Mouse (Mus musculus) adrenal gland, adult 18-20 months (tissue): ENCODE measurements at regions not wholly inside any gene's neighbourhood (a gene's known extent, or its start where the extent isn't known, plus 50 kb on each side); places are given as distances from the start of the nearest gene placed in this dataset.

ENCODE experiments used
- DNase-seq, 2 experiments: peaks; one replicate each; pipeline ENCODE4 v3.0.0; 2021 to 2022; ENCODE audit warnings: low spot score in 2 of 2

DNA sequence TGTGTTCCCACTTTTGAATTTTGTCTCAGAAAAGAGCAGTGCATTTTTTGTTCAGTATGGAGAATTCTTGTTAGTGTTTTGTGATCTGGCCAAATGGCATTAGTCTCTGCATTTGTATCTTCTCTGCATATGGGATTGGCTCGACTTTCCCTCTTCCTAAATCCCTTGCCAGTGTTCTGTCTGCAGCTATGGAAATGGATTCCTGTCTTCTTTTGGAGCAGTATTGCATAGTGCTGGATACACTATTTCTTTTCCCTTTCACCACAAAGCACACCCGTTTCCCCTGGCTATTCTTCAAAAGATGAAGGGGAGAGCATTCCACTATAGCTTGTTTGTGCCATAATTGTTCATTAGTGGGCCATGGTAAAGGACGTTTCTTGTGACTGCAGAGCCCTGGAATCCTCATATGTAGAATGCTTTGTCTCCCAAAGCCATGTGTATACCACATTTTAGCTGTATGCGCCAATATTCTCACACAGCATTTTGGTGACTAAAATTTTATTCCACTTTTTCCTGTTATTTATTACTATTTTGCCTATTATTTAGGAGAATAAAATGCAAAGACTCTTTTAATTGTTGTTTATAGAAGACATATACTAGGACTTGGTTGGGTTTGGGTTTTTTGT lies 197.8 kb downstream of the Hs3st1 start:
- no peak for DNase-seq

DNA sequence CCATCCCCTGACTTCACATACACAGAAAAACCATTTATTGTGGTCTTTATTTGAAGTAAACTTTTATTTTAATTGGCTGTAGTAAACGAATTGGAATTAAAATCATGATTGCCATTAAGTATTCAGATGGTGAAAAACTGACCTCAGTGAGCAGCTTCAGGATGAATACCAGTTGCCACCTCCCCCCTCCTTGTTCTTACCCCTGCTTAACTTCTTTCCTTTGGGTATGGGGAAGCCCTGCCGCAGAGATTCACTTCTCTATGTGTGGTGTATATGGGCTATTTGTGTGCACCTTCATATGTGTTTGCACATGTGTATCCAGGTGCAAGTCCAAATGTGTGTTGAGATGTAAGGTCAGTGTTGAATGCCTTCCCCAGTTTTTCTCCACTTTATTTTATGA lies 218.2 kb downstream of the Hs3st1 start:
- DNase-seq = no peak

DNA sequence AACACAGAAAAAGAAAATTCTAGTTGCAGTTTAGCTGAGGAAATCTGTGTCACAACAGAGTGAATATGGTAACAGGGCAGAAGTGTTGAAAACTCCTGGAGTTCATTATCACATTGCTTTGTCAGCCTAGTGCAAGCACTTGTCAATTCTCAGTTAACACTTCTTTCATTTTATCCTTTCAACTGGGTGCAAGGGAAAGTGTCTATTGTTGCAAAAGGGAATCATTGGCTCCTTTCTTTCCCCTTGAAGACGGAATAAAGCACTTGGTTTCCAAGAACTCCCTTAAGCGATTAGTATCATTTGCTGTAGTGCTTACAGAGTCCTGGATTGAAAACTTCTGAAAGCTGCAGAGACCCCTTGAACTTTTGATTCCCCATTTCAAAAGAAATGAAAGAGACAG lies 218.9 kb downstream of the Hs3st1 start:
- no peak for DNase-seq

DNA sequence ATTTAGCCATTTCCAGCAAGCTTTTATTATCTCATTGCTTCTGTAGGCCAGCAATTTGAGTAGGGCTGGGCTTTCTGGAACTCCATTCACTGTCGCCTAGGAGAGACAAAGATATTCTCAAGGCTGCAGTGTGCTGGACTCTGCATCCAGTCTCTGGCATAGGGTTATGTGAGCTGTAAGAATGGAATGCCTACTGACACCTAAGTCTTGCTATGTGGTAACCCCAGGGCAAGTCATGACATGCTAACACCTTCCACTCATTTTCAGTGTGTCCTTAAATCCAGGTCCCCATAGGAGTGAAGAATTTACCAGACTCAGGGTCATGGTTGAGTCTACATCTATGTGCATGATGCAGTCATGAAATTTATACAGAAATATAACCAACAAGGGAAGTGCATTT lies 245.0 kb downstream of the Hs3st1 start:
- no peak for DNase-seq

DNA sequence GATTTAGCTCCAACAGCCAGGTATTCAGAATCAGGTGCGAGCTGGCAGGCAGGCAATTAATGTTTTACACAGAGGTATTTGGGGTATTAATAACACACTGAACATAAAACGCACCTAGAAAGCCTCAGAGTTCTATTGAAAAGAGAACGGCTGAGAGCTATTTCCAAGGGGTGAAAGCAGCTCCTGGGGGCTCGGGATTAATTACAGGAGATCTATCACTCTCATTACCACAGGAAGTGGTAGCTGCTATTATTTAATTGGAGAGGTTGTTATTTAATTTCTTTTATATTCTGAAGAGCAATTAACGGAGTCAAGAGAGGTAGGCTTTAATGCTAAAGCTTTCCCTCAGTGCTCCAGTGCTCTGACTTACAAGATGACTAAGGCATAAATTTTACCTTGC lies 272.5 kb downstream of the Hs3st1 start:
- no peak for DNase-seq

DNA sequence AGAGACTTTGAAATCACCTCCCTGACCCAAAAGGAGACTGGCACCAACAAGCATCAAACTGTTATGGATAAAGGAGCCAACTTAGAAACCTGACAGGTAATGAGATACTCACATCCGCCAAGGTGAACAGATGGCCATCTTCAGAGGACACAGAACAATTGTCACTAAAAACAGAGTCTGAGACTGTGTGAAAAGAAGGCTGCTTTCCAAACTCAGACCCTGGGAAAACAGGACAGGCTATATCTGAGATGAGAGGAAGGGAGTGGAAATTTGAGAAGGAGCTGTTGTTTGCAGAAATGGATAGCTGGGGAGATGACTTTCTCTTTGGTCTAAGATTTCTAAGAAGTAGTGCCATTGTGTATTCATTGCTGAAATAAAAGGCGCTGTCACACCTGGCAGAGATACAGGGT lies 297.2 kb downstream of the Hs3st1 start:
- no peak for DNase-seq

DNA sequence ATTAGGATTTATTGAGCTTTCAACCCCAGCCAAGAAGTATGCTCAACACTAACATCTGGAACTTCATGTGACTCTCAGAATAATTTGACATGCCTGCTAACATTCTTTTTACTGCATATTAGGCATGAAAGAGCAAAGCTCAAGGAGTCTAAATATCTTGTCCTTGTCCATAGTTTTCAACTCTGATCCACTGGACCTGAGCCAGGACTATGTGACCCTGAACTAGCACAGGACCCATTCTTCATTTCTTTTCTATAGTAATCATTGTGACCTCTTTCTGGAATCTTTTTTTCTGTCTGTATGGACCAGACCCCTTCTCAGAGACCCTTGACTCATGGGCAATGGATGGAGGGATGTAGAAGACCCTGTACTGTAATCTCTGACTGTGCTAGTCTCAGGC lies 301.6 kb downstream of the Hs3st1 start:
- DNase-seq = no peak

DNA sequence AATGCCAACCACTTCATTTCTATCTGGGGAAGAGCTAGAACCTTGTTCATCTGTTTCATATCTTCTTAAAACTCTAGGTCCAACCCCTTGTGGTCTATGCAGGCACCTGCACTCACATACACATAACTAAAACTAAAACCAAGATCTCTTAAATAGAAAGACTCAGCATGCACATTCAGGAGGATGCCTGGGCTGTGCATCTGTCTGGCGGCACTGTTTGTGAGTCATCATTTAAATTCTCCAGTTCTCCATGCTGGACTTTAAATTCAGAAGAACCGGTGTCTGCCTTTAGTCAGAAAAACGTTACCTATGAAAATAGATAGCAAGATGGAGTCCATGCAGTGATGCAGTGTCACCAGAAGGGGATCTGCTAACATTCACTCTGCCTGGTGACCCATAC lies 314.5 kb downstream of the Hs3st1 start:
- DNase-seq = no peak

DNA sequence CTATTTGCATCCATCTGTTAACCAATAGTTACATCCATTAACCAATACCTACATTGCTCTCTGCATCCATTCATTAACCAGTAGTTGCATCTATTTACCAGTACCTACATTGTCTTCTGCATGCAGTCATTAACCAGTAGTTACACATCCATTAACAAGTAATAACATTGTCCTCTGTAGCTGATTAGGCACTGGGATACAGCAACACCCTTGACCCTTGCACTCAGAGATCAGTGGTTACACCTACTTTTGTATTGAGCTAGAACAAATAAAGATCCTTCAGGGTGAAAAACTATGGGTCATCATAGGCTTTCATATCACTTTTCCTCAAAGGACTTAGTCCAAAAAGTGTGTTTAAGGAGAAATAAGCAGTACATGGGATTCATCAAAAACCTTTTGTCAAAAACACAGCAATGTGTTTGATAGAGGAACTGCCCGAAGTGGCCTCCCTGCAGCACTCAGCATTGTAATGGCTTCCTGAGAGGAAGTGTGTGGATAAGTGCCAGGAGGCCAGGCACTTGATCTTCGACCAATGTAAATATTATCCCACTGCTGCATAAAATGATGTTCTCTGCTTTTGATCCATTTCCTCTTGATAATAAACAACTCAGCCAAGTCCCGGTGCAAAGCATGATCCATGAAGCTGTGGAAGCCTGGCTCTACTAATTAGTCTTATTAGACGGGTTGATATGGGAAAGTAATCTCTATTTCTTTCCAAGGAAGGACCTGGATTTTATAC lies 317.6 kb downstream of the Hs3st1 start:
- DNase-seq = no peak

DNA sequence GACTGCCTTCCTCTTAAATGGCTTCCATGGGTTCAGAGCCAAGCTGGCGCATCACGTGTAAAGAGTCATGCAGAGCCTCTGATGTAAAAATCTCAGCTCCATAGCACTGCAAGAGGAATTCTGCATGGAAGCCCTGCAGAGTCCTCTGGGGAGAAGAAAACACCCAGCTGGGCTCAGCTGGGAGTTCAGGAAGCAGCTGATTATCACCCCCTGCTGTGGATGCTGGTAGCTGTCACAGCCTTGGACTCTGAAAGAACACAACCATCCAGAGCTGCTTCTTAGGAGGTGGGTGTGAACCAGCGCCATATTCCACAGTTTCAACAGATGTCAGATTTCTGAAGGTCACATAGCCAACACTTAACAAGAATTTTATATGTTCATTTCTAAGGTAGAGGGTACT lies 329.2 kb downstream of the Hs3st1 start:
- DNase-seq = no peak

DNA sequence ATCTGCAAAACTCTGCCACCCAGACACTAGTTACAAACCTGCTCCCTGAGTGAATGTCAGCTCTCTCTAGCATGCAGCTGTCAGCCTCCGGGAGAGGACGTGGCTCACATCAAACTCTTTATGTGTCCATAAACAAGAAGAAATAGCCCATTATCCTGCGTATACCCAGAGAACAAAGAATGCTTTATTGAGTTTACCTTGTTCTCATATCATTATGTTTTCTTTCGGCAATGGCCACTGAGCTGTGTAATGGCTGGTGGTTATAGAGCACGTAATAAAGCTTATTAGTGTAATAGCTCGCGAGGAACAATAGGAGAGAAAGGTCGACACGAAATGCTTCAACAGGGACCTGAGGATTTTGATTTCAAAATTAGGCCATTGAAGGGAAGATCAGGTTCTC lies 331.6 kb downstream of the Hs3st1 start:
- DNase-seq = no peak

DNA sequence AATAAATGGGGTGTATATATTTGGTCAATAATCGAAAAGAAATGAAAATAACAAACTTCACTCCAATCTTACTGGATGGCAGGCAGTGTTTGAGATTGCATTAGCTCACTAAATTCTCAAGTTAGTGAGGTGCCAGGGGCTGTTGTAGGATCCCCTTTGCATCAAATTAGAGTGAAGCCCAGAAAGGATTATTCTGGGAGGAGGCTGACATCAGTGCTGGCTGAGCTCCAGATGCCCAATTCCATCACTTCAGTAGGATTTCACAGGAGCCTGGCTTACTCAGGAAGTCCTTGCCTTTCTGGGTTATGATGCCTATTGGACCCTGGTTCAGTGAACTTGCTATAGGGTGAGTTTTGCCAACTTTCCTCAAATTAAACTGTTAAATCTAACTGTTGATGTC lies 336.5 kb downstream of the Hs3st1 start:
- DNase-seq = no peak

DNA sequence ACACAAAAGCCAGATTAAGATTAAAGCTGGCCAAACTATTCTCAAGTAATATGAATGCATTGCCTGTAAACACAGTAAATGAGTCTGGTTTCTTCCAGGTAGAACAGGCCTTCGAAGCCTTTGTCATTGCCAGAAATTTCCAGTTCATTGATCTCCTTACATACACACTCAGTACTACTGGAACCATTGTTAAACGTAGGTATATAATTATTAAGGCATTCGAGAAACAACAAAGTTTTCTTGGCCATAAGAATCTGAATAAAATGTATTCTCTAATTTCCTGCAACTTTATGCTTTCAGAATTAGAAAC lies 337.5 kb downstream of the Hs3st1 start:
- DNase-seq = no peak

DNA sequence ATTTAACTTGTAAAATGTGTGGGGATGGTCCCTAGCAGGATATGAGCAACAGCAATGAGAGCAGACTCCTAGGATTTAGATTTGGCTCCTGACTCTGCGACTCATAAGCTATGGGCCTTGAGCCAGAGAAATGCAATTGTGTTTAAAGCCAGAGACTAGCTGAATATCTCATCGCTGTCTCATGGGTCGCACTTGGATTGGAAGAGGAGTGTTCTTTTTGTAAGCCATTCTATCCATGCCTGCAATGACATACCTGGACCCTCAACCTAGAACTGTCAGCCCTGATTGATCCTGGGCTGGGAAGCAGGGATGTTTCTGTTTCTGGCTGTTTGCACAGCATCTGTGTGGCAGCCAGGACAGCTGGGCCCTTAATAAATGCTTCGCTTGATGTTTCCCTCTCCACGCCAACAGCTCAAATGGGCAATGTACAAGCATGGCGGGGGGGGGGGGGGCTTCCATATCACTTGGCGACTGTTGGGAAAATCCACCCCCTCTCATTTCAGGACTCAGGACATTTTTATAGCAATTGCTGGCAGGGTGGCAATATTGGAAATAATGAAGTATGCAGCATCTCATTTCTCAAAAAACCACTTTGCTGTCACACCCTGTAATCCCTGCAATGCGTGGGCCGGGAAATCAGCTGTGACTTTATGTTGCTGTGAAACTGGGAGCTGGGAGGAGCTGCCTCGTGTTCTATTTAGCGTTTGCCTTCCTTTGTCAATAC lies 338.0 kb downstream of the Hs3st1 start:
- no peak for DNase-seq

DNA sequence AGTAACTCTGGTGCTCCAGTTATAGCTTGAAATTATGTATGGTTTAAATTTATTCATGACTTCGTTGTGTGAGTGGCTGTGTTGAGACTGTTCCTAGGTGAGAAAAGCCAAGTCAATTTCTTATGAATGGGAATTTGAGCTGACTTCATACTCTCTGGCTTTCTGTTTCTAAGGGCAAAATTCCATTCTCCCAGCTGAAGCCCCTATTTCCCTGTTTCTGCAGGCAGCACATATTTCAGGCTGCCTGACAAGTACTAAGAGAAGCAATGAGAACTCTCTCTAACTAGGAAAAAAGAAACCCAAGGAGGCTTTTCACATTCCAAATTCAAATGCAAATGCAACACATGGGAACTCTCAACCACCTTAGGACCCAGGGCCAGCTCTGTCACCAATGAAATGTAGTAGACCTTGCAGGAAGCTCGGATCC lies 338.7 kb downstream of the Hs3st1 start:
- DNase-seq = no peak

DNA sequence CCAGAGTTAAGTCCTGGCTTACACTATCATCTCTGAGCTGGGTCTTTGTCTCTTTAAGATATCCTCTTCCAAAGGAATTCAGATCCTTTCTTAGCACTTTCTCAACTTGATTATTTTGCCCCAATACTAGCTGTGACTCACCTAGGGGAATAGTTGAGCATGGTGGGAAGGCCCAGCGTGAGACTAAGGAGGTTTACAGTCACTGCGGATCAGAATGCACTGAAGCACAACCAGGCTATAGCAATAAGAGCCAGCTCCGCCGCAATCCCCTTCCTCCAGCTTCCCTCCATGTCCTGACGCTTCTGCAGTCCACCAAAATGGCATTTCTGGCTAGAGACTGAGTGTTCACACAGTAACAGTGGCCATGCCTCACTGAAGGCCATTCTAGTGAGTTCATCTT lies 342.5 kb downstream of the Hs3st1 start:
- no peak for DNase-seq

DNA sequence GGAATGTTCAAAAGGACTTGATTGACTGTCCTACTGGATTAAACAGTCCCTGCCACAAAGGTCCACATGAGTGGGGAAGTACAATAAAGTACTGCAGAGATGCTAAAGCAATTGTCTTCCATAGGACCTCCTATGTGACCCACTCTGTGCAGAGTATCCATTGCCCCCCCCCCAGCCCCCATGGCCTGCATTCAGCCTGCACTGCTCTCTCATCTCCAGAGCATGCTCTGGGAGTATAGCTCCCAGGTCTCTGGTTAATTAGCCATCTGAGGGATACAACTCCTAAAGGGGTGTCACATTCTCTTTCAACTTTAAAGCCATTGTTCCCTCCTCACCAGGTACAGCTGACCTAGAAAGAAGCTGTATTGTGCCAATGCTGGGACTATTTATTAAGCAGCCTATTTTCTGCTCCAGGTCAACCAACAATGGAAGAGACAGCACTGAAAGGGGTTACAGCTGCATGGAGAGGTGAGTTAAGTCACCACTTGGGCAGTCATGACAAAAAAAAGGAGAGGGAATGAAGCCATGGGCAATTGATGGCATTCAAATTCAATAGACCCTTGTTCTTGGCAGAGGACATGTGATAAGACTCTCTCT lies 364.8 kb downstream of the Hs3st1 start:
- DNase-seq = no peak

DNA sequence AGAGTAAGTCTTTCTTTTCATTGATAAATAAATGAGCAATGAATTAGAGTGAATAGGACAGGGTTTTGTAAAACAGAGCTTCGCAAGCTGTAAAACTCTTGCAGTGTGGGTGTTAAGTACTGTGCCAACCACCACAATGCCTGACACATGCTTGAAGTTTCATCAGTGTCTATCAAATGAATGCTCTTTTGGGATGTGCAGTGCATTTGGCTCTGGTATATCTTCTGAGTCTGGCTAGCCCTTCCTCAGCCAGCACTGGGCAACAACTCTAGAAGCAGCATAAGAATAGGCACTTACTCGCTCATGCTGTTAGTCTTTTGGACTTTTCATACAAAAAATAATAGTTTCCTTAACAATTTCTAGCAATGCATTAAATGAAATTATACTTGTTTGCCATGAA lies 370.9 kb downstream of the Hs3st1 start:
- DNase-seq = no peak

DNA sequence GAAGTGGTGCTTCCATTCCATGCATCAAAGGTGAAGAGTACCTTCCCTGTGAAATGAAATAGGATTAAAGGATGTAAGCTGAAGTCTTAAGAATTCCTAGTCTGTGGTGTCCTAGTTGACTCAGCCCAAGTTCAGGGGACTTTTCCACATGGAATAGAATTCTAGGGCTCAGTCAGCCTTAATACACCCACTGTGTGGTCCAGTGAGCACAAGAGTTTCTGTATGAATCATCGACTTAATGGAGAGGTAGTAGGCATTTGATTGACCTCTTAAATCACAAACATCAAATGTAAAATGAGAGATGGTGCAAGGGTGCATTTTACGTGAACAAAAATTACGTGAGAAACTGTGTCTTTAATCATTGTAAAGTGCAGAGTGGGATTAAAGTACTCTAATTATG lies 381.1 kb downstream of the Hs3st1 start:
- no peak for DNase-seq

DNA sequence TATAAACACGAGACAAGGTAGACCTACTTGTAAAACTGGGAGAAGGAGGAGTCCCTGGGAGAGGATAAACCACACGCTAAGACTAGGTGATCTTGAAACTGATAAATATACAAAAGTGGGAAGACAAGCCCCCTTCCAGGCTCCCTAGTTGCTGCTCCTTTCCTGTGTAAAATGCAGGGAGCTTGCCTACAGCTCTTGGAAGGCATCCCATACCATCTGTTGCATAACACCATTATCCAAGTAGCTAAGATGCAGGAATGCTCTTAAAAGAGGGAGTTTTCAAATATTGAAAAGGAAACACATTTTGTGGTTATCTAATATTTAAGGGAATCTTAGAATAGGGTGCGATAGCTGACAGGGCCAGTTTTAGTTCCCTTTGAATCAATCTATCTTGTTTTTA lies 406.6 kb downstream of the Hs3st1 start:
- DNase-seq = no peak

DNA sequence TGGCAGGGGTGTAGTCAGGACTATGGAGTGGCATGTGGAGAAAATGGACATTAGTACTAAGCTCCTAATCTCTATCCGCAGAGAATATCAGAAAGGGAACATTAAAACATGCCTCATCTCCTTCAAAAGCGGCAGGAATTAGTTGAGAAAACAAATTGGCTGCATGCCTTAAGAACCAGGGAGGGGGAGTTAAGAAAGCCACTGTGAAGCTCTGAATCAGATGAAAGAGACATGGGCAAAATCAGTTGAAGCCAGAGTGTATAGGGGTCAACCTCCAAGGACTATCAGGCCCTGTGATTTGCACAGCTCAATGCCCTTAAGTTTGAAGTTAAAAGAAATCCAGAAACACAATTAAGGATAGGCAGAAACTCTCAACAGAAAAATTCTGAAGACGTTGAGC lies 408.3 kb downstream of the Hs3st1 start:
- DNase-seq = no peak

DNA sequence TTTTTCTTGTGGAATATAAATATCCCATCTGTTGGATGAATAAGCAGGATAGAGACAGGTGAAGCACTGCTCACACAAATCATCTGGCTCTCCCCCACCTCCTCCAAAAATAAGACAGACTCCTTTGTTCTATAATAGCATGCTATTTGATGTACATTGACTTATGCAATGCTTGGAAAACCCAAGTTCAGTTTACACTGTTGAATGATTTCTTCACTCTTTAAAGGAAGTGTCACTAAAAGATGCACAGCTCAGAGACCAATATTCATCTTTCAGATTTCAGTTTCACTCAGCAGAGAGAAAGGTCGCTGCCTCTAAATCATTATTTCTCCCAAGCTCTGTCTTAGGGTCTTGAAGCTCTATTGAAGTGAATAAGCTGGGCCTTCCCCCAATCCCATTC lies 417.4 kb downstream of the Hs3st1 start:
- no peak for DNase-seq
